Mouse (Mus musculus): ENCODE data around the gene Gm3336. TPM values are rescaled to one million over a fixed set of nuclear protein-coding genes. Genes with fewer than 3 reads are reported as not detected.

Gene Gm3336
- polyA plus RNA-seq (2017; shearing (Covaris generic)) = under 1 TPM in 1 of 2 experiments, not detected in 1; 0.56 TPM

GRCm38 (mm10) chr8:70718297-70718696 lies at the start of gene Gm3336:
Gene Gm3336, plus strand, starts transcription at chr8:70718543.

GRCm38 (mm10) chr8:70673079-70673856 lies 45.1 kb upstream of the Gm3336 start, which contains the start of gene Lsm4:
Gene Lsm4, plus strand, starts transcription at chr8:70673248.

GRCm38 (mm10) chr8:70698310-70699109 lies 19.8 kb upstream of the Gm3336 start, which contains the start of gene Jund:
Gene Jund, plus strand, starts transcription at chr8:70698949.

GRCm38 (mm10) chr8:70703287-70703686 lies 15.1 kb upstream of the Gm3336 start, which contains the start of gene Iqcn:
Gene Iqcn, plus strand, starts transcription at chr8:70703457.

GRCm38 (mm10) chr8:70723486-70724210 lies 5.3 kb downstream of the Gm3336 start, which contains the start of gene Pde4c:
Gene Pde4c, plus strand, starts transcription at chr8:70723720.

GRCm38 (mm10) chr8:70754043-70754870 lies 35.9 kb downstream of the Gm3336 start, which contains the start of gene Rab3a:
Gene Rab3a, plus strand, starts transcription at chr8:70754679.

GRCm38 (mm10) chr8:70760775-70761406 lies 42.5 kb downstream of the Gm3336 start, which contains the start of gene Mpv17l2:
Gene Mpv17l2, minus strand, starts transcription at chr8:70760946.

Other genes starting within 250 kb of the Gm3336 start
- gene Klhl26, start 241.6 kb upstream of the Gm3336 start, polyA plus RNA-seq (2017; shearing (Covaris generic)) = 10 to 100 TPM; 18.0 TPM
- gene Tmem59l, start 231.2 kb upstream of the Gm3336 start, polyA plus RNA-seq (2017; shearing (Covaris generic)) = not detected
- under 1 TPM; 0.42 to 0.76 TPM for gene Crlf1, start 225.4 kb upstream of the Gm3336 start, polyA plus RNA-seq (2017; shearing (Covaris generic))
- 100 to 1,000 TPM; 103 to 115 TPM for gene Rex1bd, start 211.8 kb upstream of the Gm3336 start, polyA plus RNA-seq (2017; shearing (Covaris generic))
- 100 to 1,000 TPM; 859 to 975 TPM for gene Uba52, start 207.7 kb upstream of the Gm3336 start, polyA plus RNA-seq (2017; shearing (Covaris generic))
- gene Fkbp8, start 190.8 kb upstream of the Gm3336 start, polyA plus RNA-seq (2017; shearing (Covaris generic)) = 100 to 1,000 TPM; 362 to 377 TPM
- gene Kxd1, start 190.6 kb upstream of the Gm3336 start, polyA plus RNA-seq (2017; shearing (Covaris generic)) = 10 to 100 TPM; 75.4 to 87.4 TPM
- gene Ell, start 179.1 kb upstream of the Gm3336 start, polyA plus RNA-seq (2017; shearing (Covaris generic)) = 10 to 100 TPM; 25.3 to 30.2 TPM
- 100 to 1,000 TPM in 1 of 2 experiments, 10 to 100 TPM in 1; 83.1 to 103 TPM for gene Isyna1, start 124.2 kb upstream of the Gm3336 start, polyA plus RNA-seq (2017; shearing (Covaris generic))
- gene Ssbp4, start 109.7 kb upstream of the Gm3336 start, polyA plus RNA-seq (2017; shearing (Covaris generic)) = 100 to 1,000 TPM; 132 to 196 TPM
- gene Lrrc25, start 102.4 kb upstream of the Gm3336 start, polyA plus RNA-seq (2017; shearing (Covaris generic)) = under 1 TPM; 0.22 to 0.49 TPM
- gene Gdf15, start 86.1 kb upstream of the Gm3336 start, polyA plus RNA-seq (2017; shearing (Covaris generic)) = under 1 TPM in 1 of 2 experiments, not detected in 1; 0.54 TPM
- 1 to 10 TPM; 1.5 to 4.3 TPM for gene Pgpep1, start 58.2 kb upstream of the Gm3336 start, polyA plus RNA-seq (2017; shearing (Covaris generic))
- gene Lsm4, start 45.3 kb upstream of the Gm3336 start, polyA plus RNA-seq (2017; shearing (Covaris generic)) = 100 to 1,000 TPM; 304 to 322 TPM
- gene Jund, start 19.6 kb upstream of the Gm3336 start, polyA plus RNA-seq (2017; shearing (Covaris generic)) = 100 to 1,000 TPM; 739 to 832 TPM
- 1 to 10 TPM in 1 of 2 experiments, under 1 TPM in 1; 0.08 to 1.1 TPM for gene Iqcn, start 15.1 kb upstream of the Gm3336 start, polyA plus RNA-seq (2017; shearing (Covaris generic))
- under 1 TPM; 0.37 to 0.56 TPM for gene Pde4c, start 5.2 kb downstream of the Gm3336 start, polyA plus RNA-seq (2017; shearing (Covaris generic))
- 10 to 100 TPM; 11.1 to 17.4 TPM for gene Rab3a, start 36.1 kb downstream of the Gm3336 start, polyA plus RNA-seq (2017; shearing (Covaris generic))
- gene Mpv17l2, start 42.4 kb downstream of the Gm3336 start, polyA plus RNA-seq (2017; shearing (Covaris generic)) = 10 to 100 TPM; 54.0 to 62.1 TPM
- 10 to 100 TPM; 26.3 to 34.1 TPM for gene Pik3r2, start 58.2 kb downstream of the Gm3336 start, polyA plus RNA-seq (2017; shearing (Covaris generic))
- gene Mast3, start 86.5 kb downstream of the Gm3336 start, polyA plus RNA-seq (2017; shearing (Covaris generic)) = 100 to 1,000 TPM in 1 of 2 experiments, 10 to 100 TPM in 1; 85.6 to 111 TPM
- 10 to 100 TPM; 36.1 to 48.8 TPM for gene Il12rb1, start 89.9 kb downstream of the Gm3336 start, polyA plus RNA-seq (2017; shearing (Covaris generic))
- gene Arrdc2, start 121.2 kb downstream of the Gm3336 start, polyA plus RNA-seq (2017; shearing (Covaris generic)) = 10 to 100 TPM; 27.8 to 35.2 TPM
- under 1 TPM; 0.16 to 0.65 TPM for gene Kcnn1, start 144.7 kb downstream of the Gm3336 start, polyA plus RNA-seq (2017; shearing (Covaris generic))
- gene Ccdc124, start 155.4 kb downstream of the Gm3336 start, polyA plus RNA-seq (2017; shearing (Covaris generic)) = 10 to 100 TPM; 72.9 to 77.4 TPM
- not detected for gene Slc5a5, start 174.2 kb downstream of the Gm3336 start, polyA plus RNA-seq (2017; shearing (Covaris generic))
- 1,000 to 10,000 TPM; 5,102 to 6,041 TPM for gene Rpl18a, start 178.9 kb downstream of the Gm3336 start, polyA plus RNA-seq (2017; shearing (Covaris generic))
- gene Map1s, start 187.4 kb downstream of the Gm3336 start, polyA plus RNA-seq (2017; shearing (Covaris generic)) = 10 to 100 TPM; 59.8 to 80.4 TPM

Data from inflammation-experienced regulatory T-cells (primary cell).